Mouse (Mus musculus) granulocyte monocyte progenitor cell, adult 5-6 weeks (primary cell): ENCODE results near the gene Kifc5b. TPM values are rescaled to one million over a fixed set of nuclear protein-coding genes. Genes with fewer than 3 reads are reported as not detected.
"Not testable (repeated sequence)": the region's sequence is repeated elsewhere in the genome, so short reads cannot be mapped to it uniquely, and the experiment has no call there.

Experiments used
- ATAC-seq: replicated peaks from 2 replicates; pipeline ENCODE4 v1.8.0; 2016; ENCODE audit warnings: mild to moderate bottlenecking, moderate TSS enrichment, inconsistent platforms; ENCODE audit not compliant: poor library complexity, severe bottlenecking
- total RNA-seq, 2 experiments: library from RNA; stranded (forward) in 1 of 2; stranded (reverse) in 1 of 2; fragments of 200-712, 200-1000 nt in 1 of 2; fragments of >200 nt in 1 of 2; fragmentation: Nextera tagmentation in 1 of 2; gene quantifications; 2 replicates each; pipeline ENCODE4 v1.2.3; 2014 to 2017

Gene Kifc5b
- total RNA-seq, 2 experiments from 2014 or later: 6.2 to 8.7 TPM

DNA sequence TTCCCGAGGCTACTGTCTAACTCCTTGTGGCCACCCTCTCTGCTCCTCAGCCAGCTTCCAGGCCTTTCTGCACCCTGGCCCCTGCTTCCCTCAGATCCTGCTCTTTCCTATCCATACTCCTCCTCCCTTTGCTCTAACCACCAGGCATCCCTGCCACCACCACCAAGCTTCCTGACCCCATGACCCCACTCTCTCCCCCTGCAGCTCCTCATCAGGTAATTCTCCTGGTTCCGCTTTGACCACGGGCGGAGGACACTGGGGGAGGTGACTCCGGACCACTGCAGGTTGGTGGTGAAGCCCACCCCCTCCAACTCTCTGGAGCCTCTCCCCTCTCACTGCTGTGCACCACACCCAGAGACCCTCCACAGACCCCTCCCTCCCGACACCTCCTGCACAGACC lies 50.6 kb downstream of the Kifc5b start:
- ATAC-seq: no peak

DNA sequence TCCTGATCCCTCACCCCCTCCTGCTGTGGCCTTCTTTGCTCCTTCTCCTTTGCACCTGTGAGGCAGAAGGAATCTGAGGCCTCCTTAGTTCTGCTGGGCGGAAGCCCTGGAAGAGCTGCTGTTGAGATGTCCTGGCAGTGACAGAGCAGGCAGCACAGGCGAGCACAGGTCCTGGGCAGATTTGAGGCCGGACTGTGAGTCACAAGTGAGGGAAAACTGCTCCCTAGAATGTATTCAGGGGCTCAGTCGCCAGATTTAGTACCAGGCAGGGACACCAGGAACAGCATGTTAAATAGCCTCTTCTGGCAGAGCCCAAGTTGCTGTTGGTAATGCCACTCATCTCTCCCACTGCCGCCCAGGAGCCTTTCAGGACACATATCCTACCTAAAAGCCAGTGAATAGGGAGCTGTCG lies 51.3 kb downstream of the Kifc5b start:
- ATAC-seq: no peak

DNA sequence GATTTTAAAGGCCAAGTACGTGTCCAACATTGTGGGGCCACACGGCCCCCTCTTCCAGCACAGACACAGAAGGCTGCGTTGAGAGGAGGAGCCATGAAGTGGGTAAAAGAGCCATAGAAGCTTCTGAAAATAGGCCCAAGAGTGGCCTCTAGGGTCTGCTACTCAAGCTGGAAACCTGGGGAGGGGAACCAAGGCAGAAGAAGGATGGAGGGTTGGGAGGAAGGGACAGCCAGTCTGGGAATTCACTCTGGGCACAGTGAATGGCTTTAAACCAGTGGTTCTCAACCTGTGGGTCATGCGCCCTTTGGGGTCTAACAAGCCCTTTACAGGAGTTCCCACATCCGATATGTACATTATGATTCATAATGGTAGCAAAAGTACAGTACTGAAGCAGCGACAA lies 52.4 kb downstream of the Kifc5b start:
- no peak for ATAC-seq

DNA sequence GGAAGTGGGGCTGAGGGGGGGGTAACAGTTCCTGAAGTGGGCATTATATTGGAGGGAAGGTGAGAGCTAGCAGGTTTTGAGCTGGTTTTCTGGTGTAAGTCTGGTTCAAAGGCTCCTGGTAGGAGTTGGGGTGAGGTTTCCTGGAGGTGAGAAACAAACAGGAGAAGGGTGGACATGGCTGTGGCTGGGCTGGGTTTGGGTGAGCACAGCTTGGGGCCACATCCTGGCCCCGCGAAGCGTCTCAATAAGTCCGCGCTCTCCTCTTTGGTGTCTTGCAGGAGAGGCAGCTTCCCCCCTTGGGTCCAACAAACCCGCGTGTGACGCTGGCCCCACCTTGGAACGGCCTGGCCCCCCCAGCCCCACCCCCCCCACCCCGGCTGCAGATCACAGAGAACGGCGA lies 53.3 kb downstream of the Kifc5b start:
- ATAC-seq: no peak

DNA sequence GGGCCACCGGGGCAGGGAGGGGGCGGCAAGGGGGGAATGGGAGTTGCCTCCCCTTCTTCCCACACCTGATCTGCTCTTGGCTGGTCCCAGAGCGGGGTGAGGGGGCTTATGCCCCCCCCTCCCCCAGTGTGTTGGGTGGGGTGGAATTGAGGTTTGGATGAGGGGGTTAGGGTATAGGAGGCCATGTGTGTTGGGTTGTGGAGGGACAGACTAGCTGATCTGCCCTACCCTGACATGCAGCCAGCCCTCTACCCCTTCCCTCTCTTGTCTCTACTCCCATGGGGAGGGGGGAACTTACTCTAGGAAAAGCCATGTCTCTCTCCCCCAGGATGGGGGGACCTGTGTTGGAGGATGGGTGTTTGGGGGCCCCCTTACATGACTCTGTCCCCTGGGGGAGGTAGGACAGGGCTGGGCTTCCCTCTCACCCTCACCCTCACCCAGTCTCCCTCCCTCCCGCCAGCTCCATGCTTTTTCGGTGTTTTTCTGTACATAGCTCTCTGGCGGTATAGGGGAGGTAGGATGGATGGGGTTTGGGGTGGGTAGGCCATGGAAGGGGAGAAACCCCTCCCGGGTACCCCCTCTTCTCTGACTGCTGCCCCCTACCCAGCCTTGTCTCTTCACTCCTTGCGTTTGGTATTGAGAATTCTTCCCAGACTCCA lies 54.5 kb downstream of the Kifc5b start:
- no peak for ATAC-seq

DNA sequence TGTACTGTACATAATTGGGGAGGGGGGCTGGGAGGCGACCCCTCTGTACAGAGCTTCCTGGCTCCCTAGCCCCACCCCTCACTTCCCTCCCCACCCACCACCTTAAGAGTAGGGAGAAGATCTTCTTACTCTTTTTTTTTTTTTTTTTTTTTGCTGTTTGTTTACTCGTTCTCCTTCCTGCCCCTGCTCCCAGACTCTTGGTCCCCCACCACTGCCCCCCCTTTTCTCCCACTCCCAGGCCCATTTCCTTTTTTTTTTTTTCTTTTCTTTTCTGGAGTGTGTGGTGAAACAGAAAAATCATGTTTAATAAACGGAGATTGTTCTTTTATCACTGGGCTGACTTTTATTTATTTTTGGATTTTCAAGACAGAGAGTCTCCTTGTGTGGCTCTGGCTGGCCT lies 55.2 kb downstream of the Kifc5b start:
- ATAC-seq: no peak

DNA sequence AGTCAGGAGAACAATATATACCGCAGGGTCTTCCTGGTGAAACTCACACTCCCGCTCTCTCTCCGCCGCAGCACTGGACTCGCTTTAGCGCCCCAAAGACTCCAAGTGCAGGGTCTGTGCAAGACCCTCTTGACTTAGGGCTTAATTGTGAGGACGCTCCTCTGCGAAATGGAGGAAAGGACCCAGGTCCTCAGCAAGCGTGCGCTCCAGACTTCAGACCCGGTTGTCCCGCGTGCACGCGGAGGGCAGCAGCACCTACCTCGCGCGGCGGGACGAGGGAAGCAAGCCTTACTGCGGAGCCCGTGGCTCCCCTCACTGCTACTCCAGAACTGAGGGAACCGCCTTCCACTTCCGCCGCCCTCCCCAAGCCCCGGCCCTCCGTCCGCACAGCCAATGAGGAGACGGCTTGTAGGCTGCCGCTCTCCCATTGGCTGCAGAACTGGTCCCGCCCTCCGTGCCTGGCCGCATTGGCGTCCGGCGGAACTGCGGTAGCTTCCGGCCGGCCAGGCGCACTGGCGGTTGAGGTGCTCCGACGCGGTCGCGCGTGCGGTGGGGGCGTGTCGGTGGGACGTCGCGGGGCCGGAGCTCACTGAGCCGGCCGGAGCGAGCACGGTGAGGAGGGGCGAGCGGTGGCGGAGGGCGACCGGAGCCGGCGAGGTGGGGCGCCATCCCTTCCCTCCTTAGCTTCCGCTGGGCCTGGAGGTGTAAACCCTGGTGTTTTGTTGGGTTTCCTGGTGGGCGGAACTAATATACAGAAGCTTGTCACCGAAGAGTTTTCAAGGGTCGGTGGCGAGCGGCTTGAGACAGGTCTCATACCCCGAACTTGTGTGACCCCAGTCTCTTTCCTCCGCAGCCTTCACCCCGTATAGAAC lies 56.0 kb downstream of the Kifc5b start, which contains the start of gene Zbtb9:
TSS of gene Zbtb9 (plus strand) at position 465 of the 872 bp plus-strand sequence.
- peak; percentile 98 for ATAC-seq

- no peak for ATAC-seq
These were observed 57.7 kb downstream of the Kifc5b start for GRCm38 (mm10) chr17:26974547-26974946.

DNA sequence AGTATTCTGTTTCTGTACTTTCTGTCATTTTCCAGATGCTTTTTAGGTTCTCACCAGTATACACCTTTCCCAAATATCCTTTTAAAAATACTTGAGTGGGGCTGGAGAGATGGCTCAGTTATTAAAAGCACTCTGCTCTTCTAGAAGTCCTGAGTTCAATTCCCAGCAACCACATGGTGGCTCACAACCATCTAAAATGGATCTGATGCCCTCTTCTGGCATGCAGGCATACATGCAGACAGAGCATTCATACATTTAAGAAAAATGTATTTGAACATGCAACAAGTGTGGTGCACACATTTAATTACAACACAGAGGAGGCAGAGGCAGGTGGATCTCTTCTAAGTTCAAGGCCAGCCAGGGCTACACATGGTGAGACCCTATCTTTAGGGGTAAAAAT lies 58.5 kb downstream of the Kifc5b start:
- no peak for ATAC-seq

GRCm38 (mm10) chr17:26977354-26977753 lies 60.5 kb downstream of the Kifc5b start:
- not testable (repeated sequence) for ATAC-seq

DNA sequence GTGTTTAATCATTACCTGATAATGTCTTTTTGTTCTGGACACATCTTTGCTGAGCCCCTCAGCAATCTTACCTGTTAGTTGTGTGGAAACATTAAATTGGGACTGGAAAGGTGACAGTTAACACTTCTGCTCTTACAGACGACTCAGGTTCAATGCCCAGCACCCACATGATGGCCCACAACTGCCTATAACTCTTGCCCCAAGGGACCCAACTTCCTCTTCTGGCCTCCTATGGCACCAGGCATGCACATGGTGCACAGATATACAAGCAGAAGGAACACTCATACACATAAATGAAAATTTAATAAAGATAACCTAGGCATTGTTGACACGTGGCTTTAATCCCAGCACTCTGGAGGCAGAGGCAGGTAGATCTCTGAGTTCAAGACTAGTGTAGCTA lies 62.5 kb downstream of the Kifc5b start:
- ATAC-seq: no peak

- ATAC-seq: no peak
These were observed 64.2 kb downstream of the Kifc5b start for GRCm38 (mm10) chr17:26981050-26981449.

Other genes with a start within 250 kb of the Kifc5b start
- gene Crebrf, start 201.4 kb upstream of the Kifc5b start, total RNA-seq (2014; fragmentation: Nextera tagmentation): 18.8 and 30.0 TPM in 2 replicates
- 16.8 and 17.0 TPM in 2 replicates for gene Crebrf, start 201.4 kb upstream of the Kifc5b start, total RNA-seq (2017)
- 23.5 and 51.0 TPM in 2 replicates for gene Bnip1, start 136.0 kb upstream of the Kifc5b start, total RNA-seq (2014; fragmentation: Nextera tagmentation)
- gene Bnip1, start 136.0 kb upstream of the Kifc5b start, total RNA-seq (2017): 39.2 and 46.8 TPM in 2 replicates
- gene Nkx2-5, start 72.1 kb upstream of the Kifc5b start, total RNA-seq (2014; fragmentation: Nextera tagmentation): not detected in 2 replicates
- not detected in 2 replicates for gene Nkx2-5, start 72.1 kb upstream of the Kifc5b start, total RNA-seq (2017)
- gene Phf1, start 16.0 kb downstream of the Kifc5b start, total RNA-seq (2014; fragmentation: Nextera tagmentation): 3.4 and 9.3 TPM in 2 replicates
- 1.4 and 2.1 TPM in 2 replicates for gene Phf1, start 16.0 kb downstream of the Kifc5b start, total RNA-seq (2017)
- 226 and 256 TPM in 2 replicates for gene Cuta, start 22.5 kb downstream of the Kifc5b start, total RNA-seq (2014; fragmentation: Nextera tagmentation)
- gene Cuta, start 22.5 kb downstream of the Kifc5b start, total RNA-seq (2017): 47.5 and 60.5 TPM in 2 replicates
- 7.2 and 10.1 TPM in 2 replicates for gene Syngap1, start 24.2 kb downstream of the Kifc5b start, total RNA-seq (2014; fragmentation: Nextera tagmentation)
- 0.31 and 0.69 TPM in 2 replicates for gene Syngap1, start 24.2 kb downstream of the Kifc5b start, total RNA-seq (2017)
- 9.4 and 14.4 TPM in 2 replicates for gene Zbtb9, start 56.1 kb downstream of the Kifc5b start, total RNA-seq (2014; fragmentation: Nextera tagmentation)
- 14.3 and 17.7 TPM in 2 replicates for gene Zbtb9, start 56.1 kb downstream of the Kifc5b start, total RNA-seq (2017)
- gene Bak1, start 111.9 kb downstream of the Kifc5b start, total RNA-seq (2014; fragmentation: Nextera tagmentation): 137 and 143 TPM in 2 replicates
- 55.9 and 59.2 TPM in 2 replicates for gene Bak1, start 111.9 kb downstream of the Kifc5b start, total RNA-seq (2017)
- 4.0 and 8.5 TPM in 2 replicates for gene Itpr3, start 140.2 kb downstream of the Kifc5b start, total RNA-seq (2014; fragmentation: Nextera tagmentation)
- 6.1 and 6.5 TPM in 2 replicates for gene Itpr3, start 140.2 kb downstream of the Kifc5b start, total RNA-seq (2017)
- 142 and 196 TPM in 2 replicates for gene Uqcc2, start 216.8 kb downstream of the Kifc5b start, total RNA-seq (2014; fragmentation: Nextera tagmentation)
- gene Uqcc2, start 216.8 kb downstream of the Kifc5b start, total RNA-seq (2017): 166 and 171 TPM in 2 replicates